Mouse (Mus musculus) thymus, adult 18-20 months (tissue): ENCODE measurements at regions not wholly inside any gene's neighbourhood (a gene's known extent, or its start where the extent isn't known, plus 50 kb on each side); places are given as distances from the start of the nearest gene placed in this dataset.
A peak's percentile ranks its signal among the peaks of the same experiment; 100 is the strongest.

Experiments
- DNase-seq, 2 experiments: peaks; one replicate each; pipeline ENCODE4 v3.0.0; 2022; ENCODE audit warnings: mixed read lengths in 2 of 2

- no peak for DNase-seq
Observed at GRCm38 (mm10) chr17:45237246-45237645, 196.3 kb downstream of the Cdc5l start.

- no peak for DNase-seq
Observed at GRCm38 (mm10) chr17:45235401-45235800, 198.1 kb downstream of the Cdc5l start.

GRCm38 (mm10) chr17:45232874-45233273 is 200.7 kb downstream of the Cdc5l start:
- no peak for DNase-seq

GRCm38 (mm10) chr17:45227190-45227589 is 206.3 kb downstream of the Cdc5l start:
- no peak for DNase-seq

GRCm38 (mm10) chr17:45226486-45226885 is 207.1 kb downstream of the Cdc5l start:
- DNase-seq: peak; percentile 12 to 18

- no peak for DNase-seq
Observed at GRCm38 (mm10) chr17:45221625-45222024, 211.9 kb downstream of the Cdc5l start.

GRCm38 (mm10) chr17:45217126-45217525 is 216.4 kb downstream of the Cdc5l start:
- no peak for DNase-seq

GRCm38 (mm10) chr17:45215067-45216049 is 218.2 kb downstream of the Cdc5l start:
- no peak for DNase-seq

- no peak for DNase-seq
Observed at GRCm38 (mm10) chr17:45210984-45211383, 222.6 kb downstream of the Cdc5l start.

- DNase-seq: no peak
Observed at GRCm38 (mm10) chr17:45209387-45209663, 224.2 kb downstream of the Cdc5l start.

- DNase-seq: no peak
Observed at GRCm38 (mm10) chr17:45208596-45209386, 224.7 kb downstream of the Cdc5l start.

GRCm38 (mm10) chr17:45195779-45196178 is 237.8 kb downstream of the Cdc5l start:
- DNase-seq: no peak

- DNase-seq: no peak
Observed at GRCm38 (mm10) chr17:45194786-45195281, 238.7 kb downstream of the Cdc5l start.

GRCm38 (mm10) chr17:45193456-45194025 is 240.0 kb downstream of the Cdc5l start:
- no peak for DNase-seq

GRCm38 (mm10) chr17:45187402-45187801 is 246.1 kb downstream of the Cdc5l start:
- DNase-seq: no peak

- no peak for DNase-seq
Observed at GRCm38 (mm10) chr17:45176340-45176739, 257.2 kb downstream of the Cdc5l start.

- DNase-seq: no peak
Observed at GRCm38 (mm10) chr17:45169257-45169994, 264.1 kb downstream of the Cdc5l start.
